Mouse (Mus musculus) megakaryocyte-erythroid progenitor cell, adult 5-6 weeks (primary cell): ENCODE results near the gene Pmm2. TPM values are rescaled to one million over a fixed set of nuclear protein-coding genes. Genes with fewer than 3 reads are reported as not detected.

Experiments
- ATAC-seq: replicated peaks from 2 replicates; pipeline ENCODE4 v1.8.0; 2016; ENCODE audit warnings: mild to moderate bottlenecking, inconsistent platforms; ENCODE audit not compliant: severe bottlenecking, poor library complexity, low FRiP score, low TSS enrichment
- total RNA-seq, 2 experiments: library from RNA; stranded (forward) in 1 of 2; stranded (reverse) in 1 of 2; fragments of 200-1000, 215-1000 nt in 1 of 2; fragments of >200 nt in 1 of 2; fragmentation: Nextera tagmentation in 1 of 2; gene quantifications; 2 replicates each; pipeline ENCODE4 v1.2.3; 2014 to 2017

Gene Pmm2
- total RNA-seq, 2 experiments from 2014 or later = 54.8 to 56.8 TPM

GRCm38 (mm10) chr16:8655108-8655507 is 17.6 kb downstream of the Pmm2 start:
- ATAC-seq = no peak

GRCm38 (mm10) chr16:8655599-8655998 is 18.1 kb downstream of the Pmm2 start:
- ATAC-seq = peak; percentile 80

GRCm38 (mm10) chr16:8656256-8656655 is 18.8 kb downstream of the Pmm2 start:
- no peak for ATAC-seq

- no peak for ATAC-seq
Observed at GRCm38 (mm10) chr16:8658349-8658748, 20.9 kb downstream of the Pmm2 start.

GRCm38 (mm10) chr16:8658764-8659163 is 21.3 kb downstream of the Pmm2 start:
- no peak for ATAC-seq

- no peak for ATAC-seq
Observed at GRCm38 (mm10) chr16:8663022-8663421, 25.5 kb downstream of the Pmm2 start.

GRCm38 (mm10) chr16:8663606-8664539 is 26.4 kb downstream of the Pmm2 start:
- no peak for ATAC-seq

- ATAC-seq = no peak
Observed at GRCm38 (mm10) chr16:8665367-8665766, 27.9 kb downstream of the Pmm2 start.

- no peak for ATAC-seq
Observed at GRCm38 (mm10) chr16:8666452-8666851, 29.0 kb downstream of the Pmm2 start.

GRCm38 (mm10) chr16:8667261-8667660 is 29.8 kb downstream of the Pmm2 start:
- no peak for ATAC-seq

- ATAC-seq = no peak
Observed at GRCm38 (mm10) chr16:8667814-8668213, 30.3 kb downstream of the Pmm2 start.

GRCm38 (mm10) chr16:8668386-8668785 is 30.9 kb downstream of the Pmm2 start:
- ATAC-seq = no peak

- ATAC-seq = no peak
Observed at GRCm38 (mm10) chr16:8669432-8669831, 32.0 kb downstream of the Pmm2 start.

- no peak for ATAC-seq
Observed at GRCm38 (mm10) chr16:8670041-8671035, 32.9 kb downstream of the Pmm2 start.

- ATAC-seq = peak; percentile 71
Observed at GRCm38 (mm10) chr16:8671551-8672349, 34.3 kb downstream of the Pmm2 start, which contains the start of gene Carhsp1. Gene Carhsp1, minus strand, starts transcription at chr16:8672155.

GRCm38 (mm10) chr16:8672350-8672687 is 34.8 kb downstream of the Pmm2 start:
- no peak for ATAC-seq

- ATAC-seq = no peak
Observed at GRCm38 (mm10) chr16:8672811-8673210, 35.3 kb downstream of the Pmm2 start.

GRCm38 (mm10) chr16:8673343-8673742 is 35.9 kb downstream of the Pmm2 start:
- no peak for ATAC-seq

- no peak for ATAC-seq
Observed at GRCm38 (mm10) chr16:8674165-8674564, 36.7 kb downstream of the Pmm2 start.
